Mouse (Mus musculus) testis, adult 2 months (tissue): ENCODE measurements at regions not wholly inside any gene's neighbourhood (a gene's known extent, or its start where the extent isn't known, plus 50 kb on each side); places are given as distances from the start of the nearest gene placed in this dataset.

ENCODE experiments used
- H3K27ac ChIP-seq: fragments of 200-500 bp; 2 replicates; pipeline ENCODE4 v1.5.1; 2012; ENCODE audit warnings: low read depth, low read length; ENCODE audit not compliant: control insufficient read depth, insufficient read depth
- H3K27me3 ChIP-seq: fragments of 200-500 bp; 2 replicates; pipeline ENCODE4 v1.6.1; 2012; ENCODE audit warnings: mild to moderate bottlenecking, low read length, moderate library complexity; ENCODE audit not compliant: control insufficient read depth, insufficient read depth
- H3K36me3 ChIP-seq: fragments of 200-500 bp; 2 replicates; pipeline ENCODE4 v1.6.1; 2012; ENCODE audit warnings: mild to moderate bottlenecking, low read length; ENCODE audit not compliant: control insufficient read depth, insufficient read depth
- H3K4me1 ChIP-seq: fragments of 200-500 bp; 2 replicates; pipeline ENCODE4 v1.6.1; 2012; ENCODE audit warnings: low read length; ENCODE audit not compliant: control insufficient read depth, insufficient read depth
- H3K4me3 ChIP-seq: fragments of 200-500 bp; 2 replicates; pipeline ENCODE4 v1.5.1; 2012; ENCODE audit warnings: low read depth, mild to moderate bottlenecking, low read length, moderate library complexity, mixed read lengths; ENCODE audit not compliant: control insufficient read depth
- CTCF ChIP-seq: fragments of 200-500 bp; IDR thresholded peaks from 2 replicates; pipeline ENCODE4 v1.5.1; 2012; ENCODE audit warnings: low read depth, mild to moderate bottlenecking, inconsistent platforms, low read length, moderate library complexity; ENCODE audit not compliant: control insufficient read depth, insufficient read depth, insufficient replicate concordance
- POLR2A ChIP-seq: fragments of 200-500 bp; IDR thresholded peaks from 2 replicates; pipeline ENCODE4 v1.6.1; 2012; ENCODE audit warnings: low read depth, mild to moderate bottlenecking, inconsistent platforms, low read length, moderate library complexity; ENCODE audit not compliant: control insufficient read depth

GRCm38 (mm10) chr5:26338191-26338590 is 80.7 kb downstream of the Gm7361 start:
- Histone ChIP-seq H3K27me3 (no peaks in the 10 kb centered on the region), H3K27ac (no peak overlapping the region), H3K4me1 (no peaks in the 10 kb centered on the region), H3K36me3 (no peaks in the 10 kb centered on the region), H3K4me3 (no peak overlapping the region)
- TF ChIP-seq POLR2A (no peak), CTCF (no peak)

- Histone ChIP-seq H3K27me3 (no peaks in the 10 kb centered on the region), H3K4me3 (no peak overlapping the region), H3K36me3 (no peaks in the 10 kb centered on the region), H3K27ac (no peak overlapping the region), H3K4me1 (no peaks in the 10 kb centered on the region)
- no peak for TF ChIP-seq POLR2A
- TF ChIP-seq CTCF = no peak
These were observed 81.8 kb downstream of the Gm7361 start for GRCm38 (mm10) chr5:26339266-26339665.

GRCm38 (mm10) chr5:26355156-26355555 is 97.7 kb downstream of the Gm7361 start:
- no peaks in the 10 kb centered on the region for H3K4me1 ChIP-seq
- no peaks in the 10 kb centered on the region for H3K27me3 ChIP-seq
- H3K36me3 ChIP-seq = no peaks in the 10 kb centered on the region
- no peak overlapping the region for H3K27ac ChIP-seq
- no peak overlapping the region for H3K4me3 ChIP-seq
- TF ChIP-seq POLR2A = no peak
- no peak for TF ChIP-seq CTCF

- H3K27ac ChIP-seq = no peak overlapping the region
- no peaks in the 10 kb centered on the region for H3K4me1 ChIP-seq
- no peaks in the 10 kb centered on the region for H3K36me3 ChIP-seq
- H3K27me3 ChIP-seq = no peaks in the 10 kb centered on the region
- H3K4me3 ChIP-seq = no peak overlapping the region
- TF ChIP-seq POLR2A (no peak), CTCF (no peak)
These were observed 101.6 kb downstream of the Gm7361 start for GRCm38 (mm10) chr5:26359082-26359481.

- Histone ChIP-seq H3K27me3 (no peaks in the 10 kb centered on the region), H3K36me3 (no peaks in the 10 kb centered on the region), H3K4me1 (no peaks in the 10 kb centered on the region), H3K4me3 (no peak overlapping the region), H3K27ac (no peak overlapping the region)
- no peak for TF ChIP-seq CTCF
- no peak for TF ChIP-seq POLR2A
These were observed 116.9 kb downstream of the Gm7361 start for GRCm38 (mm10) chr5:26374175-26374984.

- Histone ChIP-seq H3K4me1 (no peaks in the 10 kb centered on the region), H3K27me3 (no peaks in the 10 kb centered on the region), H3K4me3 (no peak overlapping the region), H3K36me3 (no peaks in the 10 kb centered on the region), H3K27ac (no peak overlapping the region)
- TF ChIP-seq CTCF (no peak), POLR2A (no peak)
These were observed 149.7 kb downstream of the Gm7361 start for GRCm38 (mm10) chr5:26407088-26407672.

- H3K4me3 ChIP-seq = no peak overlapping the region
- no peaks in the 10 kb centered on the region for H3K36me3 ChIP-seq
- H3K4me1 ChIP-seq = no peaks in the 10 kb centered on the region
- TF ChIP-seq CTCF (no peak), POLR2A (no peak)
- H3K27ac ChIP-seq = no peak overlapping the region
- H3K27me3 ChIP-seq = no peaks in the 10 kb centered on the region
These were observed 155.7 kb downstream of the Gm7361 start for GRCm38 (mm10) chr5:26413185-26413584.

GRCm38 (mm10) chr5:26444331-26445200 is 187.1 kb downstream of the Gm7361 start:
- no peak overlapping the region for H3K4me3 ChIP-seq
- H3K36me3 ChIP-seq = no peaks in the 10 kb centered on the region
- no peaks in the 10 kb centered on the region for H3K4me1 ChIP-seq
- TF ChIP-seq POLR2A = no peak
- TF ChIP-seq CTCF = no peak
- no peak overlapping the region for H3K27ac ChIP-seq
- H3K27me3 ChIP-seq = no peaks in the 10 kb centered on the region
